14 mouse cellular contexts compared by ENCODE assay signal in the genomic region with DNA sequence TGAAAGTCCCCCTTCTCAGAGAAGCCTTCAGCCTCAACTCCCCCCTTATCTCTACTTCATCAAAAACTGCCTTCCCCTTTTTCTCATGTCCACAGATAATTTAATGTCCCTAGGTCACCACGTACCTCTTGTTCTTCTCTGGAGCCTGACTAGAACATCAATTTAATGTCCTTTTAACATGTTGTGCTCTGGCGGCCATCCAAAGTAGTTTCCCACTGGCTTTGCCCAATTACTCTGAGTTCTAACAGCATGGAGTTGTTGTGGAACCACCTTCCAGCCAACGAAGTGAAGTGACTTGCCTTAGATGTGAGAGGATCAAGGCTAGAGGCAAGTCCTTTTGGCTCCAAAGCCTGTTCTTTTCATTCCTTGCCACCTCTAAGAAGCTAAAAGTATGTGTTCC. TPM values are rescaled to one million over a fixed set of nuclear protein-coding genes. Genes with fewer than 3 reads are reported as not detected.
DNase-seq lines count a peak whose midpoint lies in the region.
"Had no signal": no experiment of that assay in that cellular context is flagged by ENCODE, and none has a peak within 500 bp of the region (broad histone marks: within the 10 kb centered on the region; RNA-seq: fewer than 3 reads in every experiment).

No protein-coding gene starts in this region.

- peak; percentile 35 for DNase-seq in adrenal gland, postnatal 14 days
- no peak for DNase-seq in adrenal gland, adult 8-10 months
- peak; percentile 48 for DNase-seq in kidney, adult 9 months
- no peak for DNase-seq in kidney, postnatal 14 days
- DNase-seq: adrenal gland, postnatal 25 days; cerebellum, adult 11 months; cerebellum, adult 18-20 months; cerebellum, adult 8-10 months; cerebellum, adult 9-11 months; cerebellum, postnatal 14 days; cerebellum, postnatal 36 days; embryo, embryonic 11 days had no signal

RNA-seq across cellular contexts. Expression of gene Dhcr24, which starts 19.3 kb away (rescaled TPM):
- 48.8 and 110 TPM in 2 replicates for total RNA-seq in adrenal gland, postnatal 14 days (2021)
- total RNA-seq in adrenal gland, adult 8-10 months (2022): 100 to 1,000 TPM in 2 of 4 experiments, 10 to 100 TPM in 2; 77.6 to 360 (median 221) TPM

RNA-seq across cellular contexts. Expression of gene Bsnd, which starts 49.4 kb away (rescaled TPM):
- not detected in 2 replicates for total RNA-seq in adrenal gland, postnatal 14 days (2021)
- total RNA-seq in adrenal gland, adult 8-10 months (2022): under 1 TPM in 1 of 4 experiments, not detected in 3; 0.45 TPM
- total RNA-seq: adrenal gland, adult 18-20 months; adrenal gland, postnatal 25 days; common myeloid progenitor, adult 5-6 weeks had no signal

Comparison
In these comparisons a context has a peak if more than half of its experiments do, and no peak if none do; other contexts are left out.
1. DNase-seq: peak in adrenal gland, postnatal 14 days (single experiment) and kidney, adult 9 months (single experiment); none in adrenal gland, adult 8-10 months (single experiment) and kidney, postnatal 14 days (single experiment).